Mouse (Mus musculus) naive thymus-derived CD4-positive, alpha-beta T cell, adult 2 months (primary cell): ENCODE measurements at regions not wholly inside any gene's neighbourhood (a gene's known extent, or its start where the extent isn't known, plus 50 kb on each side); places are given as distances from the start of the nearest gene placed in this dataset.
"Not testable (repeated sequence)": the region's sequence is repeated elsewhere in the genome, so short reads cannot be mapped to it uniquely, and the experiment has no call there.

Experiments used
- DNase-seq: peaks from one replicate; pipeline ENCODE4 v3.0.0-alpha.2; 2011; ENCODE audit warnings: low read depth

GRCm38 (mm10) chr11:16649599-16649998 is 102.4 kb upstream of the Egfr start:
- no peak for DNase-seq

- DNase-seq = no peak
Measured at GRCm38 (mm10) chr11:16663806-16664205, 88.2 kb upstream of the Egfr start.

GRCm38 (mm10) chr11:16669453-16670251 is 82.4 kb upstream of the Egfr start:
- DNase-seq = no peak

- no peak for DNase-seq
Measured at GRCm38 (mm10) chr11:16670282-16670681, 81.7 kb upstream of the Egfr start.

- DNase-seq = not testable (repeated sequence)
Measured at GRCm38 (mm10) chr11:16675951-16676350, 76.1 kb upstream of the Egfr start.

- DNase-seq = no peak
Measured at GRCm38 (mm10) chr11:16683538-16683937, 68.5 kb upstream of the Egfr start.

GRCm38 (mm10) chr11:16695596-16695995 is 56.4 kb upstream of the Egfr start:
- no peak for DNase-seq

GRCm38 (mm10) chr11:16696787-16697186 is 55.2 kb upstream of the Egfr start:
- DNase-seq = no peak

- DNase-seq = no peak
Measured at GRCm38 (mm10) chr11:16701826-16702225, 50.2 kb upstream of the Egfr start.
